Mouse (Mus musculus) liver, postnatal 0 days (tissue): ENCODE measurements at regions not wholly inside any gene's neighbourhood (a gene's known extent, or its start where the extent isn't known, plus 50 kb on each side); places are given as distances from the start of the nearest gene placed in this dataset.
A peak's percentile ranks its signal among the peaks of the same experiment; 100 is the strongest.

Experiments used
- ATAC-seq: fragments of 200-750 bp; cut with Nextera tagmentation; 2 replicates; pipeline ENCODE4 v1.8.0; 2017; ENCODE audit warnings: mild to moderate bottlenecking, moderate library complexity
- DNase-seq: peaks from one replicate; pipeline ENCODE4 v3.0.0-alpha.2; 2016
- H3K27ac ChIP-seq: fragments of 300-500 bp; sonication (generic); 2 replicates; pipeline ENCODE4 v1.5.1; 2014; ENCODE audit warnings: antibody characterized with exemption, moderate library complexity, mild to moderate bottlenecking, low read depth
- H3K27me3 ChIP-seq: fragments of 300-500 bp; sonication (generic); 2 replicates; pipeline ENCODE4 v1.6.1; 2014; ENCODE audit warnings: low read length, control low read depth, mixed read lengths; ENCODE audit not compliant: insufficient read depth
- H3K36me3 ChIP-seq: fragments of 300-500 bp; sonication (generic); replicated peaks from 2 replicates; pipeline ENCODE4 v1.6.1; 2014; ENCODE audit warnings: mild to moderate bottlenecking, control low read depth, low read length, moderate library complexity, mixed read lengths; ENCODE audit not compliant: insufficient read depth
- H3K4me1 ChIP-seq: fragments of 300-500 bp; sonication (generic); 2 replicates; pipeline ENCODE4 v1.6.1; 2014; ENCODE audit warnings: antibody characterized with exemption, mild to moderate bottlenecking, control low read depth; ENCODE audit not compliant: insufficient read depth
- H3K4me2 ChIP-seq: fragments of 300-500 bp; sonication (generic); 2 replicates; pipeline ENCODE4 v1.6.1; 2014; ENCODE audit warnings: low read depth, mild to moderate bottlenecking, low read length, moderate library complexity, mixed read lengths
- H3K4me3 ChIP-seq: fragments of 300-500 bp; sonication (generic); 2 replicates; pipeline ENCODE4 v1.5.1; 2014; ENCODE audit warnings: low read depth, low read length
- H3K9ac ChIP-seq: fragments of 300-500 bp; sonication (generic); replicated peaks from 2 replicates; pipeline ENCODE4 v1.6.1; 2014; ENCODE audit warnings: mild to moderate bottlenecking, moderate library complexity
- H3K9me3 ChIP-seq: fragments of 300-500 bp; sonication (generic); 2 replicates; pipeline ENCODE4 v1.6.1; 2016; ENCODE audit warnings: mild to moderate bottlenecking, control low read depth, low read length, mixed read lengths
- CTCF ChIP-seq: sonication (generic); IDR thresholded peaks from 2 replicates; pipeline ENCODE4 v1.5.1; 2016; ENCODE audit warnings: antibody characterized with exemption, low read depth
- EP300 ChIP-seq: IDR thresholded peaks from 2 replicates; pipeline ENCODE4 v1.6.1; 2016; ENCODE audit warnings: antibody characterized with exemption, low read depth, mild to moderate bottlenecking
- WGBS: fragments of 180-500 bp; shearing (Covaris S2); extraction: QIAGEN DNeasy Blood & Tissue Kit; methylation state at CpG from one replicate; pipeline ENCODE4 v1.1.7; 2014; ENCODE audit not compliant: insufficient replicate concordance; 5-methylcytosine and 5-hydroxymethylcytosine counted together

- Histone ChIP-seq H3K4me3 (no peak overlapping the region), H3K4me1 (peaks cover 3% of the 10 kb centered on the region; the same call in 1 of the 2 replicates), H3K4me2 (no peak overlapping the region), H3K9ac (no peak overlapping the region), H3K27me3 (no peaks in the 10 kb centered on the region), H3K27ac (peak overlapping the region; percentile 91), H3K36me3 (no peaks in the 10 kb centered on the region), H3K9me3 (no peaks in the 10 kb centered on the region)
- no peak for DNase-seq
- TF ChIP-seq EP300 (no peak), CTCF (no peak)
- 83% methylated on average over 3 of the region's 3 CpGs for WGBS
- ATAC-seq = peak; percentile 49
Measured at GRCm38 (mm10) chr8:56231930-56232329, 62.5 kb upstream of the Hpgd start.

- peaks cover 3% of the 10 kb centered on the region; the same call in 1 of the 2 replicates for H3K4me1 ChIP-seq
- no peaks in the 10 kb centered on the region for H3K27me3 ChIP-seq
- DNase-seq = no peak
- H3K4me3 ChIP-seq = no peak overlapping the region
- H3K4me2 ChIP-seq = no peak overlapping the region
- WGBS = 59% methylated on average over 3 of the region's 3 CpGs
- no peaks in the 10 kb centered on the region for H3K36me3 ChIP-seq
- H3K27ac ChIP-seq = peak overlapping the region; percentile 91
- H3K9me3 ChIP-seq = no peaks in the 10 kb centered on the region
- H3K9ac ChIP-seq = no peak overlapping the region
- ATAC-seq = peak; percentile 87
- TF ChIP-seq EP300 (0 out of 2 replicates have a peak, but pooled peaks have one; percentile 29), CTCF (no peak)
Measured at GRCm38 (mm10) chr8:56232552-56232951, 61.8 kb upstream of the Hpgd start.

GRCm38 (mm10) chr8:56233816-56234215 lies 60.6 kb upstream of the Hpgd start:
- Histone ChIP-seq H3K4me3 (no peak overlapping the region), H3K4me2 (no peak overlapping the region), H3K4me1 (peaks cover 3% of the 10 kb centered on the region; the same call in 1 of the 2 replicates), H3K27ac (no peak overlapping the region), H3K36me3 (no peaks in the 10 kb centered on the region), H3K27me3 (no peaks in the 10 kb centered on the region), H3K9ac (no peak overlapping the region), H3K9me3 (no peaks in the 10 kb centered on the region)
- DNase-seq (no peak), ATAC-seq (no peak)
- TF ChIP-seq EP300 = no peak
- no peak for TF ChIP-seq CTCF
- 75% methylated on average over 5 of the region's 5 CpGs for WGBS

GRCm38 (mm10) chr8:56234238-56234637 lies 60.1 kb upstream of the Hpgd start:
- Histone ChIP-seq H3K27me3 (no peaks in the 10 kb centered on the region), H3K9ac (no peak overlapping the region), H3K9me3 (no peaks in the 10 kb centered on the region), H3K27ac (no peak overlapping the region), H3K4me1 (peaks cover 3% of the 10 kb centered on the region; the same call in 1 of the 2 replicates), H3K4me2 (no peak overlapping the region), H3K36me3 (no peaks in the 10 kb centered on the region), H3K4me3 (no peak overlapping the region)
- TF ChIP-seq CTCF (no peak), EP300 (no peak)
- DNase-seq = no peak
- 87% methylated on average over 2 of the region's 2 CpGs for WGBS
- no peak for ATAC-seq

- TF ChIP-seq CTCF (no peak), EP300 (no peak)
- Histone ChIP-seq H3K4me1 (no peaks in the 10 kb centered on the region), H3K9ac (no peak overlapping the region), H3K4me2 (no peak overlapping the region), H3K27ac (no peak overlapping the region), H3K4me3 (no peak overlapping the region), H3K36me3 (no peaks in the 10 kb centered on the region), H3K27me3 (no peaks in the 10 kb centered on the region), H3K9me3 (no peaks in the 10 kb centered on the region)
- DNase-seq (no peak), ATAC-seq (no peak)
- 73% methylated on average over 3 of the region's 3 CpGs for WGBS
Measured at GRCm38 (mm10) chr8:56243330-56243729, 51.1 kb upstream of the Hpgd start.
